In the genomic region with DNA sequence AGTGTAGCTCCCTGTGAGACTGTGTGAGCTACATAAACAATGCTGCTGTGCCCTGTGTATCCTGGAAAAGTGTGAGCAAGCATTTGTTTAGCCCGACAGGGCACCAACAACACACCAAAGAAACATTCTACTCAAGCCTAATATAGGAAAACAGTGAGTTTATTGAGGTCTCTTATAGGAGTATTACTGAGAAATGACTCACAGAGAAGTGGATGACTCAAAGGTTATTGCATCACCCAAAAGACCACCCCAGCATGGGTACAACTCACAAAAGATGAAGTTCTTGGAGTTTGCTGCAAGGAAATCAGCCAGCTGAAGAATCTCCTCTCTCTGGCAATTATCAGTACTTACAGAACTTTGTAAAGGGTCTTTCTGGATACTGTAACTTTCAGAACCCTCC, we compare ENCODE assay signal across 12 mouse cellular contexts.
"Had no signal": no experiment of that assay in that cellular context is flagged by ENCODE, and none has a peak within 500 bp of the region (broad histone marks: within the 10 kb centered on the region; RNA-seq: fewer than 3 reads in every experiment).

No protein-coding gene starts in this region.

- H3K36me3 ChIP-seq: midbrain, embryonic 10.5 days; midbrain, embryonic 12.5 days; neural tube, embryonic 12.5 days had no signal

- H3K4me2 ChIP-seq: lung, embryonic 14.5 days; midbrain, embryonic 12.5 days; neural tube, embryonic 12.5 days had no signal

- H3K4me1 ChIP-seq: midbrain, embryonic 10.5 days; midbrain, embryonic 12.5 days; neural tube, embryonic 12.5 days had no signal

- H3K27ac ChIP-seq: midbrain, embryonic 10.5 days; midbrain, embryonic 12.5 days; neural tube, embryonic 12.5 days had no signal

- H3K4me3 ChIP-seq: midbrain, embryonic 10.5 days; midbrain, embryonic 12.5 days; neural tube, embryonic 12.5 days had no signal

- DNase-seq: lung, adult 18-20 months; lung, embryonic 14.5 days; lung, postnatal 10 days; lung, postnatal 4 days; midbrain, embryonic 14.5 days; right cerebral cortex, postnatal 14 days; thymus, adult 18-20 months; thymus, postnatal 14 days; thymus, postnatal 36 days had no signal

- H3K27me3 ChIP-seq: midbrain, embryonic 12.5 days; neural tube, embryonic 12.5 days had no signal

- H3K9ac ChIP-seq: lung, embryonic 14.5 days; midbrain, embryonic 12.5 days; neural tube, embryonic 12.5 days had no signal
